Mouse (Mus musculus) gastrocnemius, postnatal 4 days (tissue): ENCODE measurements around the gene Fance. TPM values are rescaled to one million over a fixed set of nuclear protein-coding genes. Genes with fewer than 3 reads are reported as not detected.

ENCODE experiments used
- DNase-seq, 2 experiments: peaks; one replicate each; pipeline ENCODE4 v3.0.0; 2021 to 2022; ENCODE audit warnings: low spot score in 2 of 2, mixed read lengths in 2 of 2
- long read RNA-seq, 2 experiments: library from polyadenylated mRNA; stranded (forward); transcript quantifications; one replicate each; pipeline ENCODE4 v2.0.0; 2021
- total RNA-seq, 2 experiments: library from RNA; stranded (reverse); gene quantifications; 2 replicates each; pipeline ENCODE4 v1.2.3; 2021

Fance gene
- total RNA-seq = 10 to 100 TPM; 24.9 to 25.4 TPM
- long read RNA-seq, experiment 1, partial matches to known transcripts = 5 of 34 reads
- long read RNA-seq, experiment 1, other reads (novel, unspliced or antisense) = 23 of 34 reads
- long read RNA-seq, experiment 2, transcript Fance-203 (10 exons, 2,025 nt) = major isoform, 11 of 39 reads
- long read RNA-seq, experiment 2, partial matches to known transcripts = 1 of 39 reads
- long read RNA-seq, experiment 2, other reads (novel, unspliced or antisense) = 20 of 39 reads

DNA sequence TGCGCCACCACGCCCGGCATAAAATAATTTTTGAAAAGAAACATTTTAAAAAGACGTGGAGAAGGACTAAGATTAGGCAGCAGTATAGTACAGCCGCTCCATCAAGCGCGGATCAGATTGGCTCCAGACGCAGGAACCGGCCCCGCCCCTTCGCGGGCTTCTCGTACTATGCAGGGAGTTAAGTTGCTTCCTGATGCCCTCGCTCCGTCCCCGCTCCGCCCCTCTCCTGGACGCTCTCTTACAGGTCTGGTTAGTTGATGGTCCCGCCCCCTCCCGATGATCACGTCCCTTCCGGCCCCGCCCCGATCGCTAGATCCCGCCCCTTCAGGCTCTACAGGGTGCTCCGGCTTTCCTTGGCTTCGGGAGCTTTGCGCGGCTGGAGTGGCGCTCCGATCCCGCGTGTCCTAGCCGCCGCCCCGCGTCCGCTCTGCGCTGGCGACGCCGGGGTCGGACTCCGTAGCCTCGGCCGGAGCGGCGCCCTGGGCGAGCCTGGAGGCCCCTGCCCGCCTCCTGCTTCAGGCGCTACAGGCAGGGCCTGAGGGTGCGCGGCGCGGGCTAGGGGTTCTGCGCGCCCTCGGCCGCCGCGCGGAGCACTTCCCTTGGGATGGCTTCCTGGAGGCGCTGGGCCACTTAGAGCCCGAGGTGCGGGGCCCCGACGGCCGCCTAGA is at the start of gene Fance:
Gene Fance (plus strand): TSS at position 308 of the 668 bp plus-strand sequence.
- DNase-seq = peak; percentile 88 to 97

DNA sequence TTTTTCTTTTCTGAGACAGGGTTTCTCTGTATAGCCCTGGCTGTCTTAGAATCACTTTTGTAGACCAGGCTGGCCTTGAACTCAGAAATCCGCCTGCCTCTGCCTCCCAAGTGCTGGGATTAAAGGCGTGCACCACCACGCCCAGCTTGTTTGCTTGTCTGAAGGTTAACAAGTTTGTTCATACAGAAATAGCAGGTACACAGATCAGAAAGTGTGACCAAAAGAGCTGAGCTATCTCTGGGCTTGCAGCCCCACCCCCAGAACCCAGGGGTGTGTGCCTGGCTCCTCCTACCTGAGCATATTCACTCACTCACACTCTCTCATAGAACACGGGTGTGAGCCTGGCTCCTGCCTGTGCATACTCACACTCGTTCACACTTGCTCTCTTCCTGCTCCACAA is 46.1 kb upstream of the Fance start:
- DNase-seq = no peak

DNA sequence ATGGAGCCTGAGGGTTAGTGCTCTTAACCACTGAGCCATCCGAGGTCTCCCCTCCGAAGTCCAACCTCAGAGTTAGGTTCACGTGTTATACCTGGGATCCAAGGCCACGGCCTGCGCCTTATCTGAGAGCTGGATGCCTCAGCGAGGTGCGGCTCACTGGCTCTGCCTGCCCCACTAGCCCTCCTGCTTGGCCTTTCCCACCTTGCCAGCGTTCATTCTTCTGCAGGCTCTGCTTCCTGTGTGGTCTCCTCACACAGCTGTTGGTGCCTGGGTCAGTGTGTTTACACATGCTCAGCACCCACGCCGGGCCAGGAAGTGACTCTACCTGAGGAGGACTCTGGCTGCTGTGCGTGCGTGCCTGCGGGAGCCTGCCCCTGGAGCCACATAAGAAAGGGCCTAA is 43.2 kb upstream of the Fance start:
- DNase-seq = no peak

DNA sequence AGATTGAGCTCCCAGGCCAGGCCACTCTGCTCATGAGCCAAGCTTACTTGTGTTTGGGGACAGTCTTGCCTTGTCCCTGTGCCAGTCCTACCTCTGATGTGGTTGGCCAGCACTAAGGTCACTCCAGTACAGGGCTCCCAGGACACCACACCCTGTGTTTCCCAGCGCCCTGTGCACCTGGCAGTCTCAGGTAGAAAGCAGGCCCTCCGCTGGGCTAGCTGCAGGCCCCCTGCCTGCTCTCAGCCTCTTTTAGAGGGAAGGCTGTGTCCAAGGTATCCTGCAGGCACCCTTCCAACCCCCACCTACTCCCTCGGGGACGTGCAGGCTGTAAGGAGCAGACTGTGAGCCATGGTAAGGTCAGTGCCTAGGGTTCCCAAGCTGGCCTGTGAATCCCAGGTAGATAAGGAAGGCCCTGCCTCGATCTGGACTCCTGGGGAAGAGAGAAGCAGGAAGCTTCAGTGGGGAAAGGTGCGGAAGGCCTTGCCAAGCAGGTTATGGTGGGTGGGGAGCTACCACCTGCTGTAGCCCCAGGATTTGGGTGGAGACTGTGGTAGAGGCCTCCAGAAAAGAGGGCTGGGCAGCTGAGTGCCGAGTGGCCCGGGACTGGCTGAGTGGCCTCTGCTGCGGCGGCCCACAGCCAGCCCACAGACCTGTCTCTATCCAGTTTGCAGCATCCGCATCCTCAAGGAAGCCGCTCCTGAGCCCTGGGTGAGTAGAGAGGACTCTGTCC is 41.6 kb upstream of the Fance start:
- DNase-seq = no peak

DNA sequence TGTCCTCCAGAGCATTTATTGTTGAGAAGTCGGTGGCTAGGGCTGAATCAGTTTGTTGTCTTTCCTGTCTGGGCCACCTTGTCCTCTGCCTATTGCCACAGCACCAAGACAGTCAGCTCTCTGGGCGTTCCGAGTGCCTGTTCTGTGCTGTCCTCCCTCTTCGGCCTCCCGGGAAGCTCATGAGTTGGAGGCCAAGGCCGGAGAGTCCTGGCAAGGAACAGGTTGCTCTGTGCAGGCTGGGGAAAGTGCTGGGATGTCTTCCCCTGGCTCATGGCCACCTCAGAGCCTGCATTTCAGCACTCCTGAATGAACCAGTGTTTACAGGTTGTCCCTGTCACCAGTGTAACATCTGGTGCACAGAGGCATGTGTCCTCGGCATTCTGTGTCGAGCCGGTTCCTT is 41.0 kb upstream of the Fance start:
- no peak for DNase-seq

DNA sequence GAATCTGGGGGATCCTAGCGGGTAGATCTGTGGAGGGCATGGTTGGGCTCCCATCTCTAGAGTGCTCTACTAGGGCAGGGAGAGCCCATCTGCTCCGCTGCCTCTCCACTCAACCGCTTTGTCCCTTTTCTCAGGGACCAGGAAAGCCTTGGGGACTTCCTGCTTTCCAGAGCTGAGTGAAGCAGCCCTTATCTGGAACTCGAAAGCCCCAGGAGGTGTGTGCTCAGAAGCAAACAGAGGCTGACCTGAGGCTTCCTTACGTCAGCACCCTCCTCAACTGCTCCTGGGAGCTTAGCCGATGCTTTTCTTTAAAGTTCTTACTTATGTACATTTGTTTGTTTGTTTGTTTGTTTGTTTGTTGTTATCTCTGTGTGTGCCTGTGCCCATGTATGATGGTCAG is 40.5 kb upstream of the Fance start:
- DNase-seq = no peak

DNA sequence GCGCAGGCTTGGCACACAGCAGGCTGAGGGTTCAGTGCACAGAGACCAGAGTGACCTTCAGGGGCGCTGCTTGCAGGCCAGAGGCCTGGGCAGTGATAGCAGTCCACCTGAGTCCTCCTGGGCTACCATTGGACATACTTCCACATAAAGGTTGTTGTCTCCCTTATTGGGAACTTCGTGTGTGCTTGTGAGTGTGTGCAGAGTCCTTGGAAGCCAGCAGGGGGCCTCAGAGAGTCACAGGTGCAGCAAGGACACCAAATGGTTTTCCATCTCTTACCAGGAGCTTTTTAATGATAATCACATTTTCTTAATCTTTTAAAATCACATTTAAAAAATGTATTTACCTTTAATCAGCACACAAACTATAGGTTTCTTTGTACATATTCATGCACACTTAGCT is 38.6 kb upstream of the Fance start:
- no peak for DNase-seq

DNA sequence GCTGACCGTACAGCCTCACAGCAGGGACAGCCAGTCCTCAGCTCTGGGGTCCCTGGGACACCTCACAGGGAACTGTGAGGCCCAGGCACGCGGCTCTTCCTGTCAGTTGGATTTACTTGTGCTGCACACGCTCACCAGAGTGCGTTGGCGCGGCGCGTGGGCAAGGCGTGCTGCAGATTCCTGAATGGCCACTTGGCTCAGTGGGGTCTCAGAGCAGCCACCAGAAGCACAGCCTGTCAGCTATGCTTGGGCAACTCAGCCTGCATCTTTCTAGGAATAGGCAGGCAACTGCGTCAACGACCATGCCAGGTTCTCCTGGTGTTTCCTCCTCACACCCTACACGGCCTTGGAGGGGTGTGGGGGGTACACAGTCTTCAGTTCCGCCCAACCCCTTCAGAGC is 36.1 kb upstream of the Fance start:
- DNase-seq = no peak

DNA sequence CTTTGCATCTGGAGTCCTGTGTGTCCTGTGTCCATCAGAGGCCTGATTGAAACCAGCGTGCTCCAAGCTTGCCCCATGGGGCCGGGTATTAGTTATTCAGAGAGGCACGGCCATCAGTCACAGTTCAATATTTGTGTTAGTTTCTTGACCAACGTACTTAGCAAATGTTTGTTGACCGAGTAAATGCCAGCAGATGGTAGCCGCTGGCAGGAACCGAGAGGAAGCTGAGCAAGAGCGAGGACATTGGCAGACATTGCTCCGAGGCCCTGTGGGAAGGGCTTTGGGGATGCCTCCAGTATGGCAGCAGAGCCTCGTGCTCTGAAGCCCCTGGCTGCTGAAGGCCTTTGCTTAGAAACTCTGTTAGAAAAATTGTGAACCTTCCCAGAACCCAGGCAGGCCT is 35.6 kb upstream of the Fance start:
- no peak for DNase-seq

DNA sequence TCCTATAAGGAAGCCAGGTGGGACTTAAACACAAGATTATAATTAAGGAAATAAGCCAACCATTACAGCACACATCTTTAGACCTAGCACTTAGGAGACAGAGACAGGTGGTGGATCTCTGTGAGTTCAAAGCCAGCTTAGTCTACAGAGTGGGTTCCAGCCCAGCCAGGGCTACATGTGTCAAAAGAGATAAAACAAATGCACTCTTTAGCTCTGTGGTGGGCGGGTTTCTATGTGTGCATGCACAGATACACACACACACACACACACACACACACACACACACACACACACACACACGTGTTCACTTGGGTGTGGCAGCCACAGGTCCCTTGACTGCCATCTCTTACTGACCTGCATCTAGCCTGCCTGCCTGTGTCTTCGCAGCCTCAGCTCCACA is 35.2 kb upstream of the Fance start:
- no peak for DNase-seq

DNA sequence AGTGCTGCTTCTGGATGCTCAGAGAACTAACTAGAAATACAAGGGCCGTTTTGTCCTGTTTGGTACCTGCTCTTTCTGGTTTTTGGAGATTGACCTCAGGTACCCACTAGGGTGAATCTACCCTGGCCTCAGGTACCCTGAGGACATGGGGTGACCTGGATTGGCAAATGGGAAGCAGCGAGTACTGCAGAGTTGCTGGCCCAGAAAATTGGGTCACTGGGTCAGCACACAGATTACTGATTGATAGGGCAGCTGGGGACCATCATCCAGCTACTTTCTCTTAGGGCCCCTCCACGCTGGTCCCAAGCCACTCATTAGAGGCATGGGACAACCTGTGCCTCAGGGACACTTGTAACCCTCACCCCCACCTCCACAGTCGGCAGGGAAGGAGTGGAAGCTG is 34.1 kb upstream of the Fance start:
- DNase-seq = no peak

DNA sequence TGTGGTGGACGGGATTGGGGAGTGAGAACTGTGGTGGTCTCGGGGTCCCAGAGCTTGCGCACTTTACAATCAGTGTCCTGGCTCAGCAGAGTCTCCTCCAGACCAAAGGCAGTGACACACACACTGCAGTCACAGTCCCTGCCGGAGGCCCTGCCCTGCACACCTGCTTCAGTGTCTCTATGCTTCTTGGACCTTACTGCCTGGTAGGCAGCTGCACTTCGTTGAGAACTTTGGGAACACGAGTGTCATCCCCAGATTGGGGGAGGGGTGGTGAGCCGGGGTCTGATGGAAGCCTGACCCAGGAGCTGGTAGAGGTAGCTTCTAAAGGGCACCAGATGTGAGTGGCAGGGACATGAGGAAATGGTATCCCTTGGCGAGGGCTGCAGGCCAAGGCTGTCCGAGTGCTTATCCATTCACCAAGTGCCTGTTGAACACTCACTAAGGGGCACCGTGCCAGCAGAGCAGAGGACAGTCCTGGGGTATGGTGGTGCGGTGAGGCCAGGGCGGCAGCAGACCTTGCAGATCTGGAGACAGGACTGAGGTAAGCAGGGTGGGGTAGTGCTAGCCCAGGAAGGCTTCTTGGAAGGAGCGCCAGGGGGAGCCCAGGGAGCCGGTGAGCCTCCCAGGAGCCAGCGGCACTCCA is 33.4 kb upstream of the Fance start:
- peak in 1 of 2 experiments; percentile 50 for DNase-seq

DNA sequence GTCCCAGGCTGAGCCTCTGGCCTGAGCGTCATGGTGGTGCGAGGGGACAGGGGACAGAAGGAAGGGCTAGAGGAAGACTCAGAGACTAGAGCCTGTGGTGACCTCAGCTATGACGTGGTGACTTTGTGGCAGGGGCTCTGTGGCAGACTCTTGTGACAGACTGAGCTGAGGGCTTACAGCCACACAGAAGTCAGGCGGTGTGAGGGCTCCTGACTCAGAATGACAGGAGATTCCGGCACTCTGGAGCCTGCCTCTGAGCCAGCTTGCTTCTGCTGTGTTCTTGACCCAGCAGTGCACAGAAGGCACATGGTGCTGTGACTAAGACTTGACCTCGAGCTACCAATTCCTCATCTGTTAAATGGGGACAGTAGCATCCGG is 32.9 kb upstream of the Fance start:
- DNase-seq = no peak

DNA sequence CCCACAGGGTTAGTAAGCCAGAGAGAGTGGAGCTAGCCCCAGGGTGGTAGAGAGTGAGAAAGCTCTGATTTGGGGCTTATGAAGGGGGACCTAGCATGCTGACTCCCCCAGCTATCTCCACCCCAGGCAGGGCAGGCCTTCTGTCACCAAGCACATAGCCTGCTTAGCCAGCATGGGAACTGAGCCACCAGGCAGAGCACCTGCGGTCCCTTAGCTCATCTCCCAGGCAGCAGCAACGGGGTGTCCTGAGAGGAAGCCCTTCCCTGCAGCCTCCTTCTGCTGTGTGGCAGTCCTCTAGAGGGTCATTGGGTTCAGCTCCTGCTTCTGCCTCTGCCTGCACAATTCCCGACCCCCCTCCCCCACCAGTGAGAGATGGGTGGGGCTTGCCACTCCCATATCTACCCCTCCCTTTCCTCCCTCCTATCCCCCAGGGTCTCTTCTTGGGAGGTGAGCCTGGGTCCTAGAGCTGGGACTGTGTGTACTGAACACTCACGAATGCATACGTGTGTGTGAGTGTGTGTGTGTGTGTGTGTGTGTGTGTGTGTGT is 32.4 kb upstream of the Fance start:
- DNase-seq = no peak

DNA sequence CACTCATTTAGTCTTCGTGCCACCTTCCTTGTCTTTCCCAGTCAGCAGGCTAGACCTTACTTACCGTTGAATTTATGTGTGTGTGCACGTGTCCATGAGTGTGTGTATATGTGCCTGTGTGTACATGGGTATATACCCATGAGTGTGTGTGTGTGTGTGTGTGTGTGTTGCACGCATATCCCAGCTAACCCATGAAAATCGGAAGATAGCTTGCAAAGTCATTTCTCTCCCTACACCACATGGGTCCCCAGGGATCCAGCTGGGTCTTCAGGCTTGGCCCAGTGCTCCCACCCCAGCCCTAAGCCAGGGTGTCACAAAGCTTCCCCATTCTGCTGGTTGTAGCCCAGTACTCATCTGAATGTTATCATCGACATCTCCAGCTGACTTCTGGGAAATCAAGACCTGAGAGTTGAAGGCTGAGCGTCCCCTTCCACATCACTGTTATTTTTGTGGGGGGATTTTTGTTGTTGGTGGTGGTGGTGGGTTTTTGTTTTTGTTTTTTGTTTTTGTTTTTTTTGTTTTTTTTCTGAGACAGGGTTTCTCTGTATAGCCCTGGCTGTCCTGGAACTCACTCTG is 31.4 kb upstream of the Fance start:
- no peak for DNase-seq

DNA sequence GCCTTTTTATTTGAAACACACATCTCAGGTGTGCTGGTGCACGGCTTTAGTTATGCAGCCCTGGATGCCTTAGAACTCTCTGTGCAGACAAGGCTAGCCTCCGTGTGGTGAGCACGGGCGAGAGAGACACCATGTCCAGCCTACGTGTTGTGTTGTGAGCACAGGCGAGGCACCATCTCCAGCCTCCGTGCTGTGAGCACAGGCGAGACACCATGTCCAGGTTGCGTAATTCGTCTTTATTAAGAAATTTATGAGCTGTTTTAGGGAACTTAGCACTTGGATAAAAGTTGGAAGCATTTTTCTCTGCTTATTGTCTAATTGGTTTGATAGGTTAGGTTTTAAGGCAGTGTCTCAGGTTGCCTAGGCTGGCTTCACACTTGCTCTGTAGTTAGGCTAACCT is 30.1 kb upstream of the Fance start:
- DNase-seq = no peak

DNA sequence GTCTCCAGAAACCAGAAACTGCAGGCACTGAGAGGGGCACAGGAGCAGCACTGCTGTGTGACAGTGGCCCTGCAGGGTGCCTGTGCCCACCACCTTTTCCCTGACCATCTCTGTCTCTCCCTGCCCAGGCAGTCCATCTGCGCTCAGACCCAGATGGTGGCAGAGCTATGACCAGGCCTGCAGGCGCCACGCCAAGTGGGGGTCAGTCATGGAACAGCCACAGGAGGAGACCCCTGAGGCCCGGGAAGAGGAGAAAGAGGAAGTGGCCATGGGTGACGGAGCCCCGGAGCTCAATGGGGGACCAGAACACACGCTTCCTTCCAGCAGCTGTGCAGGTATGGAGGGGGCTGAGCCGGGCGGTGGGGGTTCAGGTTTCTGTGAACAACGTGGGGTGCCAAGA is 27.2 kb upstream of the Fance start:
- DNase-seq = no peak

DNA sequence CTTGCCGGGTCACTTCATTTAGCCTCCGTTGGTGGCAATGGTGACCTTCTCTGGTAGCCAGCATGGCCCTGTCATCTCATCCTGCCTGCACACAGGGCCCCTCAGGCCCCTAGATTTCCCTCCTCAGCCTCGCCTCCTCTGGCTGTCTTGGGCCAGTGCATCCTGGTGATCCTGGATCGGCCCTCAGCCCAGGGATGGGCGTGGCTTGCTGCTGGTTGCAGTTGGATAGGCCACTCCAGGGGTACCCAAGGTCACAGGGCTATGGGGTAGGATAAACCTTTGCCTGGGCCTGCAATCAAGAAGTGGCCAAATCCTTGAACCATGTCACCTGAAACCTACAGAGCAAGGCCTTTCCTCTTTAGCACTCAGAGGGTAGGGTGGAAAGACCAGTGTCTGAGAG is 26.4 kb upstream of the Fance start:
- DNase-seq = no peak

DNA sequence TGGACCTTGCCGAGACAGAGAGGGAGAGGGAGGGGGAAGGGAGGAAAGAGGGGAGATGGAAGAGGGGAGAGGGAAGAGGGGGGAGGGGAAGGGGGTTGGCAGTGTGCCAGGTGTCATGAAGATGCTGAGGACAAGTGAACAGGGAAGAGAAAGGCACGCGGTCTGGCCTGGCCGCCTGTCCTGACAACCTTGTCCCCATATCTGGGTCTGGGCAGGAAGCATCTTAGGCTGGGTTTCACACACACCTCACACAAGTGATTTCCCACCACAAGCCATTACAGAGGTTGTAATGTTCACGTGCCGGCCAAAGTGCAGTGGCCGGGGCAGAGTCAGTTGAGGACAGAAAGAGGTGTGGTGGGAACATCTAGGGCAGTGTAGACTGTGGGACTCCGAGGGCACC is 25.7 kb upstream of the Fance start:
- no peak for DNase-seq

DNA sequence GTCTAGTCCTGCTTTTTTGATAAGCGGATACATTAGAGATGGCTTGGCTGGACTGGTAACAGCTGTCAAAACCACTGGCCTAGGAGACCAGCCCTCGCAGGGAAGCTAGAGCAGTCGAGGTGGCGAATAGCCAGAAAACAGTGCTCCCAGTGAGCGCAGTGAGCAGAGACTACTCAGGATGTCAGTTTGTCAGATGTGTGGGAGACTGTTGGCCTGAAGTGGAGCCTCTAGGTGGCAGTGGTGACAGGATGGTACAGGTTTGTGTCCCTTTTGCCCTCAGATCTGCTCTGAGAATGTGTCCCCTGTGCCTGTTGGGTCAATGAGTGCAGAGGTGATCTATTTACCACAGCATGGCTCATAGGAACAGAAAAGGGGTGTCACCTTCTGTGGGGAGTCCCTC is 25.3 kb upstream of the Fance start:
- no peak for DNase-seq

DNA sequence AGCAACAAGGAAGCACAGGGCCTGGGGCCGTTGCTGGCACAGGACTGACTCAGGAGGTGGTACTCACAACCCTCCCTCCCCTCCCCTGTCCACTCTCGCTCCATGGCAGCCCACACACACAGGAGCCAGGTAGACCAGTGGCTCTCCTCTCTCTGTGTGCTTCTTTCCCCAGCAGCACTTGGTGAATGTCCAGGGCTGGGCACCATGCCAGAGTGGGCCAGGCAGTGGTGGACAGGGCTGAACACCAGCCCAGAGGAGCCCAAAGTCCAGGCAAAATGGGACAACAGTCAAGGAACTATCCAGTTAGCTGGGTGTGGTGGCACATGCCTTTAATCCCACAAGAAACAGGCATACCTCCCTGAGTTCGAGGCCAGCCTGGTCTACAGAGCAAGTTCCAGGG is 23.1 kb upstream of the Fance start:
- peak in 1 of 2 experiments; percentile 69 for DNase-seq

DNA sequence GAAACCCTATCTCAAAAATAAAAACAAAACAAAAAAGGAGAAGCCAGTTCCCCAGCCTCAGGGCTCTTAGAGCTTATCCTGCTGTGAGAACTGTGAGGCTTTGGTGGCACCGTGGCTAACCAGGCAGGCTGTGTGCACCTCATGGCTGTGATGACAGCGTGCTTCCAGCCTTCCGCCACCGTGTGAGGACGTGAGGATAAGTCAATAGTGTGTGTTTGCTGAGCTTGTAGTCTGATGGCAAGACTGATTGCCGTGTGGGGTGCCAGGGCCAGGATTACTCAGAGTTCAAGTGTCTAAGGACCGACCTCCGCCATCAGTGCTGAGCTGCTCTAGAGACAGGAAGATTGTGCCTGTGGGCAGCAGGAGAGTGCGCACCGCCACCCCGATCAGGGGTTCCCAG is 22.6 kb upstream of the Fance start:
- DNase-seq = no peak
